Mouse (Mus musculus) olfactory bulb, adult 2 months (tissue): ENCODE results near the gene Prss27.

Source experiments
- CTCF ChIP-seq: fragments of 200-500 bp; IDR thresholded peaks from 2 replicates; pipeline ENCODE4 v1.5.1; 2012; ENCODE audit warnings: low read depth, mild to moderate bottlenecking, low read length, moderate library complexity; ENCODE audit not compliant: insufficient read depth
- POLR2A ChIP-seq: fragments of 200-500 bp; IDR thresholded peaks from 2 replicates; pipeline ENCODE4 v1.6.1; 2012; ENCODE audit warnings: mild to moderate bottlenecking, low read depth, low read length, moderate library complexity; ENCODE audit not compliant: insufficient read depth

- TF ChIP-seq CTCF (no peak), POLR2A (no peak)
These were observed 39.2 kb downstream of the Prss27 start for GRCm38 (mm10) chr17:24077101-24077500.
